Mouse (Mus musculus) frontal cortex, postnatal 10 days (tissue): ENCODE measurements at regions not wholly inside any gene's neighbourhood (a gene's known extent, or its start where the extent isn't known, plus 50 kb on each side); places are given as distances from the start of the nearest gene placed in this dataset.
"Not testable (repeated sequence)": the region's sequence is repeated elsewhere in the genome, so short reads cannot be mapped to it uniquely, and the experiment has no call there.

Source experiments
- DNase-seq, 2 experiments: peaks; one replicate each; pipeline ENCODE4 v3.0.0; 2022; ENCODE audit warnings: low spot score in 2 of 2, mixed read lengths in 1 of 2

- DNase-seq = no peak
Measured at GRCm38 (mm10) chr3:98968811-98969210, 75.8 kb upstream of the Hao2 start.

GRCm38 (mm10) chr3:98975777-98976176 lies 82.7 kb upstream of the Hao2 start:
- DNase-seq = no peak

- no peak for DNase-seq
Measured at GRCm38 (mm10) chr3:98982787-98983186, 89.7 kb upstream of the Hao2 start.

GRCm38 (mm10) chr3:98987266-98987665 lies 94.2 kb upstream of the Hao2 start:
- not testable (repeated sequence) for DNase-seq

- peak; percentile 17 to 42 for DNase-seq
Measured at GRCm38 (mm10) chr3:98990801-98991200, 97.8 kb upstream of the Hao2 start.

- no peak for DNase-seq
Measured at GRCm38 (mm10) chr3:98991276-98991675, 98.2 kb upstream of the Hao2 start.

- DNase-seq = no peak
Measured at GRCm38 (mm10) chr3:98994086-98994485, 101.0 kb upstream of the Hao2 start.

GRCm38 (mm10) chr3:99030636-99031035 lies 110.2 kb upstream of the Wars2 start:
- DNase-seq = no peak

- no peak for DNase-seq
Measured at GRCm38 (mm10) chr3:99046190-99046589, 94.7 kb upstream of the Wars2 start.

- DNase-seq = no peak
Measured at GRCm38 (mm10) chr3:99047156-99047555, 93.7 kb upstream of the Wars2 start.

GRCm38 (mm10) chr3:99049305-99049704 lies 91.6 kb upstream of the Wars2 start:
- no peak for DNase-seq

GRCm38 (mm10) chr3:99052176-99052575 lies 88.7 kb upstream of the Wars2 start:
- DNase-seq = no peak

GRCm38 (mm10) chr3:99067168-99067567 lies 73.7 kb upstream of the Wars2 start:
- no peak for DNase-seq
